Mouse (Mus musculus): ENCODE results near the gene Gpc5. TPM values are rescaled to one million over a fixed set of nuclear protein-coding genes. Genes with fewer than 3 reads are reported as not detected.

Gene Gpc5
- polyA plus RNA-seq, 1 experiment from 2014 or later: 10.4 TPM

DNA sequence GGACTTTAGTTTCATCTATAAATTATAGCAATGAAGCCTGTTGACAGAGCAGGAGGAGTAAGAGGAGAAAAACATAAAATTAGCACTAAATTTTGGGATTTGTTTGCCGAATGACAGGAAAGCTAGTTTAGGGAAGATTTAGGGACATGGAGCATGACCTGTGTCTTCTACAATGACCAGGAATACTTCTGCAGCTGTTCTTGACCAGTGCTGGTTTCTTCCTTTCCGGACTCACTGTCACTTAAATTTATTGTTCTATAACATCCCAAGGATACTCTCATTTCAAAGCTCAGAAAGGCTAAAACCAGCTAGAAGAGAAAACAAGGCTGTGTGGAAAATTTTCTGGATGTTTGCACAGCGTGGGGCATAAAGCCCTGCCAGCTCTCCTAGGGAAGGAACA lies 1361.3 kb downstream of the Gpc5 start:
- Histone ChIP-seq H3K36me3 (ENCODE audit: control insufficient read depth, insufficient read depth, low read length) (no peaks in the 10 kb centered on the region), H3K9me3 (replicated peaks; ENCODE audit: control insufficient read depth, low read length, poor library complexity, severe bottlenecking) (no peaks in the 10 kb centered on the region), H3K4me2 (ENCODE audit: low read length) (no peak overlapping the region), H3K4me1 (ENCODE audit: control insufficient read depth, insufficient read depth, low read length) (no peaks in the 10 kb centered on the region), H3K27ac (ENCODE audit: low read length) (no peak overlapping the region), H3K4me3 (ENCODE audit: low read depth, low read length) (no peak overlapping the region), H3K9ac (ENCODE audit: low read depth, low read length) (no peak overlapping the region), H3K27me3 (ENCODE audit: control insufficient read depth, insufficient read depth, low read depth, low read length) (no peaks in the 10 kb centered on the region)
- 77% methylated on average over 3 of the region's 3 CpGs for WGBS
- ATAC-seq: no peak

DNA sequence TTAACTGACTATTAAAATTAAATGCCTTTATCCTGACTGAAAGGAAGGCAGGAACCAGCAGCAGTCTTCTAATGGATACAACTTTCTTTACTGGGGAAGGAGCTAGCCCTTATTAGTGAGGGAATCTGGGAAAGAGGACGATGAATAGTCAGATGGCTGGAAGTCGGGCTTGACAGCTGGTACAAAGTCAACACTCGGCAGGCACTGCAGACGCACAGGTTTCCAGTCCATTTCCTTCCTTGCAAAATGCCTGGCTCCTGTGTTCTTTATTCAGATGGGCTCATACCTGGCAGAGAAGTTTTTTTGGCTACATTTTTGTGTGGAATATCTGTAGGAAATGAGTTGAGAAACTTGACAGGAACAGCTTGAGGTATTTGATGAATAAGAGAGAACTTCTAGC lies 1364.2 kb downstream of the Gpc5 start:
- Histone ChIP-seq H3K4me2 (ENCODE audit: low read length) (no peak overlapping the region), H3K27me3 (ENCODE audit: control insufficient read depth, insufficient read depth, low read depth, low read length) (no peaks in the 10 kb centered on the region), H3K4me1 (ENCODE audit: control insufficient read depth, insufficient read depth, low read length) (no peaks in the 10 kb centered on the region), H3K9ac (ENCODE audit: low read depth, low read length) (no peak overlapping the region), H3K36me3 (ENCODE audit: control insufficient read depth, insufficient read depth, low read length) (no peaks in the 10 kb centered on the region), H3K9me3 (replicated peaks; ENCODE audit: control insufficient read depth, low read length, poor library complexity, severe bottlenecking) (no peaks in the 10 kb centered on the region), H3K4me3 (ENCODE audit: low read depth, low read length) (no peak overlapping the region), H3K27ac (ENCODE audit: low read length) (no peak overlapping the region)
- ATAC-seq: no peak
- WGBS: 76% methylated on average over 4 of the region's 4 CpGs

DNA sequence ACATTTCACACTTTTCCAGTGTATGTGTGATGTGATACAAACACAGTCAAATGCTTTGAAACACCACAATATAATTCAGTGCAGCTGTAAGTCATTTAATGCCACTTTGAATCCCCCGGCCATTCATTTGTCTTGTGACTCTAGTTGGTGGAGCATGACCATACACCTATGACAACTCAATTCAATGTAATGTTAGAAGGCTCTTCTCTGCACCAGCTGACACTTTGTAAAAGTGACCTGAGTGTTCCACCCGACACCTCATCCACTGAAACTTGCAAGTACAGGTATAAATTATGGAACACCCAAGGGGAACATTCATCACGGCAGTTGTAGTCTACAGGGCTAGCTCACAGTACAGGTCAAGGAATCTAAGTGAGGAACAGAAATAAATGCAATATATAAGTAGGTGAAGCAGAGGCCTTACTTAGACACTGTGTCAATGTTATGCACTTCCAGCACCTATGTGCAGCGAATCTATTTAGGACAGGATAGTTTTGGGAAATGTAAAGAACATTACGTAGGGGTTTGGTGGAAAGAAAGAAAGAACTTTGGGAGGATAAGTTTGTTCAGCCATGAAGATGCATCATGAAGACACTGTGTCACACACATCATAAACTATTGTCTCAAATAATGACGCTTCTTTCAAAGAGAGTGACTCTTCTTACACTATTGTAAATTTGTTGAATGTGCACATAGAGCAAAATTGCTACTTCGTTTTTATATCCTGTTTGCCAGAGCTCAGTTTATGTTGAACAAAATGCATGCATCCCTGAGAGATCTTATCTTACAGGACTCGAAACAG lies 1381.6 kb downstream of the Gpc5 start:
- Histone ChIP-seq H3K9ac (ENCODE audit: low read depth, low read length) (no peak overlapping the region), H3K4me1 (ENCODE audit: control insufficient read depth, insufficient read depth, low read length) (no peaks in the 10 kb centered on the region), H3K27me3 (ENCODE audit: control insufficient read depth, insufficient read depth, low read depth, low read length) (no peaks in the 10 kb centered on the region), H3K4me3 (ENCODE audit: low read depth, low read length) (no peak overlapping the region), H3K4me2 (ENCODE audit: low read length) (no peak overlapping the region), H3K27ac (ENCODE audit: low read length) (no peak overlapping the region), H3K9me3 (replicated peaks; ENCODE audit: control insufficient read depth, low read length, poor library complexity, severe bottlenecking) (no peaks in the 10 kb centered on the region), H3K36me3 (ENCODE audit: control insufficient read depth, insufficient read depth, low read length) (no peaks in the 10 kb centered on the region)
- no peak for ATAC-seq
- 87% methylated on average over 8 of the region's 8 CpGs for WGBS

DNA sequence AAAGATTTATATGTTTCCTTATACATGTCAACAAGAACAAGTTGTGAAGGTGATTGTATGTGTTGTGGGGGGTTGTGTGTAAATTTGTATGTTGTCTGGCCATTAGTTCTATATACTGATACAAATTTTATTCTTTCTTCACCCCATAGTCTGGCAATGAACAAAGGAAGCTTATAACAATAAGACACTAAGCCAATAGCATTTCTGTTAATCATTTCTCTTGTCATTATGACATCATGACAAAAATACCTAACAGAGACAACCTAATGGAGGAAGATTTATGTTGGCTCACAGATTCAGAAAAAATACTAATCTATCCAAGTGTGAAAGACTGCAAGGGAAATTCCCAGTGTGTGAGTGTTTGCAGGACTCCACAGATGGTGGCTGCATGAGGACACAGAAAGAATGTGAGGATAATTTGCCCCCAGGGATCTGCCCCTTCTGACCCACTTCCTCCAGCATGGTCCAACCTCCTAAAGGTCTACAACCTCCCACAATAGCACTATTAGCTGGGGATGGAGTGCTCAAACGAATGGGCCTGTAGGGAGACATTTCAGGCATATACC lies 1402.4 kb downstream of the Gpc5 start:
- H3K4me1 ChIP-seq (ENCODE audit: control insufficient read depth, insufficient read depth, low read length): no peaks in the 10 kb centered on the region
- H3K4me2 ChIP-seq (ENCODE audit: low read length): no peak overlapping the region
- no peaks in the 10 kb centered on the region for H3K9me3 ChIP-seq (replicated peaks; ENCODE audit: control insufficient read depth, low read length, poor library complexity, severe bottlenecking)
- no peak for ATAC-seq
- no peak overlapping the region for H3K4me3 ChIP-seq (ENCODE audit: low read depth, low read length)
- no peaks in the 10 kb centered on the region for H3K27me3 ChIP-seq (ENCODE audit: control insufficient read depth, insufficient read depth, low read depth, low read length)
- H3K9ac ChIP-seq (ENCODE audit: low read depth, low read length): no peak overlapping the region
- no peaks in the 10 kb centered on the region for H3K36me3 ChIP-seq (ENCODE audit: control insufficient read depth, insufficient read depth, low read length)
- H3K27ac ChIP-seq (ENCODE audit: low read length): no peak overlapping the region
- 33% methylated on average over 1 of the region's 1 CpGs for WGBS

DNA sequence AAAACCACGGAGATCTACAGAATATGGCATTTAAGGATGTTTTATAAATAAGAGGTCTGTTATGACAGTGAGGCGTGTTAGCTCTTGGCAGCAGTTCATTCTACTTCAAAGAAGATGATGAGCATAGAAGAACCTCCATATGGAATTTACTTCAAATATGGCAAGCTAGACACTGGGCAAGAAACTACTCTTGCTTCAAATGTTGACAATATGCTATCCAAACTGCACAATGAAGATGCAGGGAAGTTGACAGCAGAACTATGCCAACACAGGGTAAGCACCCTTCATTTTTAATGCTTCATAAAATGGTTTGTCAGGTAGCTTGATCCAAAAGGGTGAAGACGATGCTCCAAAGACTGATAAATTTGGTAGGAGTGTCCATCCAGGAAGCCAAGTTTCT lies 1446.2 kb downstream of the Gpc5 start:
- no peak for ATAC-seq

DNA sequence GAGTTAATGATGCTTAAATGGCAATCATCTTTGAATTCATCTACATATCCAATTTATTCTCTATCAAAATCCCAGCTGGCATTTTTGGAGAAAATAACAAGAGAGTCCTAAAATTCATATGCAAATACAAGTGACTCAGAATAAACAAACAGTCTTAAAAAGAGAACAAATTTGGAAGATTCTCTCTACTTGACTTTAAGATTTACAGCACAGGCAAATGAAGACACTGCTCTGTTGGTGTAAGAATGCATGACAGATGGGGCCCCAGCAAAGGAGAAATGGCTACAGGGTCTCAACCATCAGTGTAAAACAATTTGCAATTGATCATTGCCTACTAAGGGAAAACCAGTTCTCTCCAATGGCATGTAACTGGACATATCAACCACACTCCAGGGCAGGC lies 1451.7 kb downstream of the Gpc5 start:
- Histone ChIP-seq H3K4me3 (ENCODE audit: low read depth, low read length) (no peak overlapping the region), H3K9ac (ENCODE audit: low read depth, low read length) (no peak overlapping the region), H3K27me3 (ENCODE audit: control insufficient read depth, insufficient read depth, low read depth, low read length) (no peaks in the 10 kb centered on the region), H3K27ac (ENCODE audit: low read length) (no peak overlapping the region), H3K36me3 (ENCODE audit: control insufficient read depth, insufficient read depth, low read length) (no peaks in the 10 kb centered on the region), H3K9me3 (replicated peaks; ENCODE audit: control insufficient read depth, low read length, poor library complexity, severe bottlenecking) (no peaks in the 10 kb centered on the region), H3K4me1 (ENCODE audit: control insufficient read depth, insufficient read depth, low read length) (no peaks in the 10 kb centered on the region), H3K4me2 (ENCODE audit: low read length) (no peak overlapping the region)
- no peak for ATAC-seq

More for the DNA sequence above, 1446.2 kb downstream of the Gpc5 start:
- H3K27ac ChIP-seq (ENCODE audit: low read length): no peak overlapping the region
- no peaks in the 10 kb centered on the region for H3K36me3 ChIP-seq (ENCODE audit: control insufficient read depth, insufficient read depth, low read length)
- H3K4me1 ChIP-seq (ENCODE audit: control insufficient read depth, insufficient read depth, low read length): no peaks in the 10 kb centered on the region
- H3K9me3 ChIP-seq (replicated peaks; ENCODE audit: control insufficient read depth, low read length, poor library complexity, severe bottlenecking): no peaks in the 10 kb centered on the region
- no peak overlapping the region for H3K9ac ChIP-seq (ENCODE audit: low read depth, low read length)
- no peaks in the 10 kb centered on the region for H3K27me3 ChIP-seq (ENCODE audit: control insufficient read depth, insufficient read depth, low read depth, low read length)
- H3K4me3 ChIP-seq (ENCODE audit: low read depth, low read length): no peak overlapping the region
- H3K4me2 ChIP-seq (ENCODE audit: low read length): no peak overlapping the region
- WGBS: 85% methylated on average over 3 of the region's 3 CpGs

DNA sequence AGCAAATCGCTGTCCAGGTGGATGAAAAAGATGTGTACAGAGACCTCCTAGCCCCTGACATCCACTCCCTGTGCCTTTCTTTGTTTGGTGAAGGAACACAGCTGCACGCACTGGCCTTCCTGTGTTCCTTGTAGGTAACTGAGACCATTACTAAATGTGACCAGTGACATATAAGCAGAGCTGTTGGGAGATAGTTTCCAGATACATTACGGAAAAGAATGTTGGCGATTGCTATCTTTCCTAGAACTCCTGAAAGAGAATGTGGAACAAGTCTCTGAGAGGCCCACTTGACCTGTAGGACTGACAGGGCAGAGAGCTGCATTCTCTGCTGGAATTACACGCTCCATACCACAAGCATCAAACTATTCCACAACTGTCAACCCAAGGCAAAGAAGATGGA lies 1459.4 kb downstream of the Gpc5 start:
- no peak for ATAC-seq
- Histone ChIP-seq H3K9me3 (replicated peaks; ENCODE audit: control insufficient read depth, low read length, poor library complexity, severe bottlenecking) (no peaks in the 10 kb centered on the region), H3K27me3 (ENCODE audit: control insufficient read depth, insufficient read depth, low read depth, low read length) (no peaks in the 10 kb centered on the region), H3K4me3 (ENCODE audit: low read depth, low read length) (no peak overlapping the region), H3K4me1 (ENCODE audit: control insufficient read depth, insufficient read depth, low read length) (no peaks in the 10 kb centered on the region; the same call in 1 of the 2 replicates), H3K9ac (ENCODE audit: low read depth, low read length) (no peak overlapping the region), H3K27ac (ENCODE audit: low read length) (no peak overlapping the region), H3K36me3 (ENCODE audit: control insufficient read depth, insufficient read depth, low read length) (no peaks in the 10 kb centered on the region), H3K4me2 (ENCODE audit: low read length) (no peak overlapping the region)
- 78% methylated on average over 5 of the region's 5 CpGs for WGBS

DNA sequence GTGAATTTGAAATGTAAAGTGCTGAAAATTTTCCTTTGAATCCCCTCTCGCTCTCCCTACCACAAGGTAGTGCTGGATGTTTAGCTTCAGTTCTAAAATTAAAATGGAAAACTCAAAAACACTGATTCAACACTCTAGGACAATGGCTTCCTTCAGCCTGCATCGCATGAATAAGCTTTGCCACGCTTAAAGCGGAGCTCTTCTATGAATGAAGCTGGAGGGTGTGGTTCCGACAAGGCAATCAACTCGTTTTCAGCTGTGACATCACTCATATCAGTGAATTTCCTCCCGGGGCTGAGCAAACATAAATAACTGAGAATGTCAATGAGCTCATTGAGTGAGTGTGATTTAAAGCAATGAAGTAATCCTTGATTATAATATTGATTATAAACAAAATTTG lies 1461.3 kb downstream of the Gpc5 start:
- 0 out of 2 replicates have a peak overlapping the region, but pooled peaks have one; percentile 3 for H3K4me2 ChIP-seq (ENCODE audit: low read length)
- no peak overlapping the region for H3K4me3 ChIP-seq (ENCODE audit: low read depth, low read length)
- WGBS: 26% methylated on average over 7 of the region's 7 CpGs
- H3K9ac ChIP-seq (ENCODE audit: low read depth, low read length): no peak overlapping the region
- no peak overlapping the region for H3K27ac ChIP-seq (ENCODE audit: low read length)
- no peaks in the 10 kb centered on the region; the same call in 1 of the 2 replicates for H3K4me1 ChIP-seq (ENCODE audit: control insufficient read depth, insufficient read depth, low read length)
- no peak for ATAC-seq
- H3K27me3 ChIP-seq (ENCODE audit: control insufficient read depth, insufficient read depth, low read depth, low read length): no peaks in the 10 kb centered on the region
- H3K36me3 ChIP-seq (ENCODE audit: control insufficient read depth, insufficient read depth, low read length): no peaks in the 10 kb centered on the region
- H3K9me3 ChIP-seq (replicated peaks; ENCODE audit: control insufficient read depth, low read length, poor library complexity, severe bottlenecking): no peaks in the 10 kb centered on the region

DNA sequence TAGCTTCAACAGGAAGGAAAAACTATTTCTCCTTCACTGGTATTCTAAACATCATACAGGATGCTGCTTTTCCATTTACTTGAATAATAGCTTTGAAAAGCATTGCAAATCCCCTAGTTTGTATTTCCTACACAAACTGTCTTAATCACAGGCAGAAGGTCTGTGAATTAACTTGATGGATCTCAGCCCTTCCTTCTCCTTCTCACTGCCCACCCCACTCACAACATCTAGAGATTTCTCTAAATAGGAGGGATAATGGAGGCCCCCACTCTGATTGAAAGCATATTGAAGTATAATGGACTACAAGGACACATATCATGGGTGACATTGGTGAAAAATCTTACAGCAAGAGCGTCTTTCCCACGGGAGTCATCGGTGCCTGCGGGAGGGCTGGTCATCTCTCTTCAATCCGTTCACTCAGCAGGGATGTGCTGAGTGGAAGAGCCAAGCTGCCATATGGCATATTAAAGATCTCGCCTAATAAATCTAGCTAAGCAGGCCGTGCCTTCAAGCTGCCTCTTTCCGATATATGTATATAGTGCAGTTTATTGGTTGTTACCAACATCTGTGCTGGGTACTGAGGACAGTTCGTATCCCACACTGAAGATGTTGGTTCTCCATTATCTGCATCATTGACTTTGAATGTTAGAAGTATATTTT lies 1466.3 kb downstream of the Gpc5 start:
- WGBS: 76% methylated on average over 9 of the region's 9 CpGs
- H3K27me3 ChIP-seq (ENCODE audit: control insufficient read depth, insufficient read depth, low read depth, low read length): no peaks in the 10 kb centered on the region
- no peak for ATAC-seq
- no peak overlapping the region for H3K9ac ChIP-seq (ENCODE audit: low read depth, low read length)
- H3K27ac ChIP-seq (ENCODE audit: low read length): no peak overlapping the region
- H3K4me2 ChIP-seq (ENCODE audit: low read length): no peak overlapping the region
- no peaks in the 10 kb centered on the region for H3K9me3 ChIP-seq (replicated peaks; ENCODE audit: control insufficient read depth, low read length, poor library complexity, severe bottlenecking)
- no peaks in the 10 kb centered on the region for H3K36me3 ChIP-seq (ENCODE audit: control insufficient read depth, insufficient read depth, low read length)
- H3K4me1 ChIP-seq (ENCODE audit: control insufficient read depth, insufficient read depth, low read length): no peaks in the 10 kb centered on the region; the same call in 1 of the 2 replicates
- no peak overlapping the region for H3K4me3 ChIP-seq (ENCODE audit: low read depth, low read length)
